Mouse (Mus musculus) heart, postnatal 0 days (tissue): ENCODE results near the gene Acot13.

Experiments
- CTCF ChIP-seq: IDR thresholded peaks from 2 replicates; pipeline ENCODE4 v1.5.1; 2016; ENCODE audit warnings: antibody characterized with exemption, control low read depth, low read depth
- EP300 ChIP-seq: IDR thresholded peaks from 2 replicates; pipeline ENCODE4 v1.6.1; 2016; ENCODE audit warnings: antibody characterized with exemption, low read depth

- TF ChIP-seq CTCF (no peak), EP300 (no peak)
These were observed 21.2 kb upstream of the Acot13 start for GRCm38 (mm10) chr13:24852570-24852969.
